ENCODE assay signal across 31 mouse cellular contexts in the genomic region with DNA sequence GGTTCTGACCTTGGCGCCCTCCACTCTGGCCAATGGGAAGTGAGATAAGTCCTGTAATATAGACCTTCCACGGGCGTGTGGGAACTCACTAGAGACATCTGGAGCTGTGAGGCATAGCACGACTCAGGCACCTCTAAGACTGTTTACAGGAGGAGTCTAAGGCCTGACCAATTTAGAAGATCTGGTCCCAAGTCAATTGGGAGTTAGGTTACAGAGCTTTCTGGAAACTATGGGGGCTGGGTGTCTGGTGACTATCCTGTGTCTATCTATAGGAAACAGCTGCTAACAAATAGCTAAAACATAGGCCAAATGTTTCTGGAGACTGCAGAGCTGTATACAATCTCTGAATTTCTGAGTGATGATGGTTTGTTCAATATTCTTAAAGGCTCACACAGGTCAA. TPM values are rescaled to one million over a fixed set of nuclear protein-coding genes. Genes with fewer than 3 reads are reported as not detected.
A peak's percentile ranks its signal among the peaks of the same experiment; 100 is the strongest.
DNase-seq lines count a peak whose midpoint lies in the region; ATAC-seq and TF ChIP-seq lines count a peak whose summit lies in the region.
"Had no signal": no experiment of that assay in that cellular context is flagged by ENCODE, and none has a peak within 500 bp of the region (broad histone marks: within the 10 kb centered on the region; RNA-seq: fewer than 3 reads in every experiment).

No protein-coding gene starts in this region.

- H3K27me3 ChIP-seq in kidney, postnatal 0 days (ENCODE audit: insufficient read depth, low read length) = no peaks in the 10 kb centered on the region
- no peaks in the 10 kb centered on the region for H3K27me3 ChIP-seq in lung, embryonic 15.5 days
- H3K27me3 ChIP-seq: embryonic facial prominence, embryonic 12.5 days; forebrain, embryonic 12.5 days; forebrain, embryonic 15.5 days; heart, embryonic 13.5 days had no signal

- H3K27ac ChIP-seq in kidney, postnatal 0 days = no peak overlapping the region
- H3K27ac ChIP-seq in lung, embryonic 15.5 days = peak overlapping the region; percentile 53
- H3K27ac ChIP-seq: embryonic facial prominence, embryonic 12.5 days; forebrain, embryonic 12.5 days; forebrain, embryonic 15.5 days; heart, adult 2 months; heart, embryonic 10.5 days; heart, embryonic 13.5 days; hindbrain, embryonic 14.5 days; hindbrain, postnatal 0 days had no signal

- H3K4me2 ChIP-seq in kidney, postnatal 0 days (ENCODE audit: low read length) = no peak overlapping the region
- no peak overlapping the region for H3K4me2 ChIP-seq in lung, embryonic 15.5 days
- H3K4me2 ChIP-seq: embryonic facial prominence, embryonic 12.5 days; forebrain, embryonic 12.5 days; forebrain, embryonic 15.5 days; heart, embryonic 13.5 days; hindbrain, embryonic 14.5 days had no signal

- no peak for TF ChIP-seq CTCF in kidney, postnatal 0 days (IDR thresholded peaks at IDR 0.05; ENCODE audit: low read depth)

- no peak overlapping the region for H3K9ac ChIP-seq in kidney, postnatal 0 days (ENCODE audit: low read depth, low read length)
- no peak overlapping the region for H3K9ac ChIP-seq in lung, embryonic 15.5 days
- H3K9ac ChIP-seq: embryonic facial prominence, embryonic 12.5 days; forebrain, embryonic 12.5 days; forebrain, embryonic 15.5 days; heart, embryonic 13.5 days; hindbrain, embryonic 14.5 days had no signal

- no peaks in the 10 kb centered on the region for H3K36me3 ChIP-seq in kidney, postnatal 0 days (ENCODE audit: insufficient read depth, low read length)
- H3K36me3 ChIP-seq in lung, embryonic 15.5 days = no peaks in the 10 kb centered on the region
- H3K36me3 ChIP-seq: embryonic facial prominence, embryonic 12.5 days; forebrain, embryonic 12.5 days; forebrain, embryonic 15.5 days; G1E; heart, embryonic 10.5 days; heart, embryonic 13.5 days had no signal

- peak; percentile 21 for DNase-seq in gastrocnemius, adult 18-20 months (ENCODE audit: low spot score)
- DNase-seq in gastrocnemius, postnatal 10 days = no peak
- DNase-seq in kidney, postnatal 0 days (ENCODE audit: low spot score) = peak; percentile 51
- no peak for DNase-seq in kidney, postnatal 10 days
- DNase-seq in lung, postnatal 36 days = no peak
- peak; percentile 27 for DNase-seq in yolk sac, embryonic 10.5 days (ENCODE audit: low spot score)
- DNase-seq: adrenal gland, postnatal 10 days; adrenal gland, postnatal 36 days; B cell, adult 2 months; cerebellum, adult 18-20 months; cerebellum, adult 9-10 months; cerebellum, postnatal 14 days; gastrocnemius, postnatal 25 days; heart, adult 2 months; heart, postnatal 14 days; heart, postnatal 4 days had no signal

- no peaks in the 10 kb centered on the region for H3K9me3 ChIP-seq in kidney, postnatal 0 days (replicated peaks; ENCODE audit: low read length)
- H3K9me3 ChIP-seq in lung, embryonic 15.5 days = no peaks in the 10 kb centered on the region
- H3K9me3 ChIP-seq: forebrain, embryonic 15.5 days had no signal

- ATAC-seq in kidney, postnatal 0 days (replicated peaks; ENCODE audit: low FRiP score, low read depth) = no peak
- ATAC-seq in lung, embryonic 15.5 days (ENCODE audit: borderline replicate concordance, extremely low read depth, low FRiP score, low TSS enrichment) = peak; percentile 81
- ATAC-seq: forebrain, embryonic 15.5 days; hindbrain, postnatal 0 days; Patski had no signal

- H3K4me3 ChIP-seq in kidney, postnatal 0 days (replicated peaks; ENCODE audit: low read depth, low read length) = no peak overlapping the region
- H3K4me3 ChIP-seq in lung, embryonic 15.5 days = no peak overlapping the region
- H3K4me3 ChIP-seq: embryonic facial prominence, embryonic 12.5 days; erythroblast, embryonic 14.5 days; forebrain, embryonic 12.5 days; forebrain, embryonic 15.5 days; heart, adult 2 months; heart, embryonic 10.5 days; heart, embryonic 13.5 days had no signal

- 62% methylated on average over 4 of the region's 4 CpGs for WGBS in kidney, postnatal 0 days
- WGBS in lung, embryonic 15.5 days = 49% methylated on average over 4 of the region's 4 CpGs

- peaks cover 14% of the 10 kb centered on the region for H3K4me1 ChIP-seq in kidney, postnatal 0 days (replicated peaks; ENCODE audit: insufficient read depth, low read length)
- peaks cover 16% of the 10 kb centered on the region for H3K4me1 ChIP-seq in lung, embryonic 15.5 days
- H3K4me1 ChIP-seq: forebrain, embryonic 15.5 days had no signal

RNA-seq across cellular contexts. Expression of gene Foxi1, which starts 41.5 kb away (rescaled TPM):
- not detected for total RNA-seq in gastrocnemius, adult 18-20 months (2021)
- not detected for total RNA-seq in gastrocnemius, postnatal 10 days (2021)
- 28.0 and 30.2 TPM in 2 replicates for polyA plus RNA-seq in kidney, postnatal 0 days (2015; fragmentation: Nextera tagmentation; extraction: Ambion mirVana)
- not detected in 2 replicates for polyA plus RNA-seq in lung, embryonic 15.5 days (2015; fragmentation: Nextera tagmentation; extraction: Ambion mirVana)
- total RNA-seq: adrenal gland, adult 18-20 months; adrenal gland, postnatal 10 days; adrenal gland, postnatal 36 days; CH12.LX; G1E; gastrocnemius, postnatal 25 days; granulocyte monocyte progenitor cell, adult 5-6 weeks; heart, adult 2 months; heart, postnatal 14 days; heart, postnatal 4 days; hindbrain, postnatal 0 days had no signal
- polyA plus RNA-seq: forebrain, embryonic 12.5 days; forebrain, embryonic 15.5 days; G1E; heart, adult 2 months; heart, embryonic 10.5 days; heart, embryonic 13.5 days; hindbrain, embryonic 11.5 days; hindbrain, embryonic 14.5 days; hindbrain, postnatal 0 days; Patski had no signal

Comparison
In these comparisons a context has a peak if more than half of its experiments do, and no peak if none do; other contexts are left out.
1. DNase-seq: peak in gastrocnemius, adult 18-20 months (single experiment), kidney, postnatal 0 days (single experiment) and yolk sac, embryonic 10.5 days (single experiment); none in gastrocnemius, postnatal 10 days (single experiment), kidney, postnatal 10 days (single experiment) and lung, postnatal 36 days (single experiment).